Mouse (Mus musculus) ES-E14 (cell line): ENCODE results near the gene Jsrp1.

ENCODE experiments used
- CHD2 ChIP-seq: IDR thresholded peaks from 2 replicates; pipeline ENCODE4 v1.6.1; 2014; ENCODE audit warnings: mild to moderate bottlenecking, low read depth, low read length, inconsistent platforms
- ZNF384 ChIP-seq: IDR thresholded peaks from 2 replicates; pipeline ENCODE4 v1.6.1; 2012; ENCODE audit warnings: low read depth, low read length, inconsistent platforms

DNA sequence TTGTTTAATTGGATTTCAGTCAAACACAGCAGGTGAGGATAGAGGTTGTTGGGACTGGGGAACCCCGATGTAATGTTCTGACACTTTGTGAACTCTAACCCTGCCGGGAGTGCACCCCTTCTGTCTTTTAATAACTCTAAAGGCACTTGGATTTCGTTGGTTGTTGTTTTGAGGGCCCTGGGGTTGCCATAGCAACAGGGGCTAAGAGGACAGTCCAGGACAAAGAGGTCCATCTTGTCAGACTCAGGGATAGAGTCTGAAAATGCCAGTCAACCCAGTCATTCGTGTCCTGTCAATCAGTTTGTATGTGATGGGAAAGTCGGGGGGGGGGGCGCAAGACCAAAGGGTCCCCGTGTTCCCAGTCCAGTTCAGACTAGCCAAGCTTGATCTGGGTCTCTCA lies 19.5 kb upstream of the Jsrp1 start:
- no peak for TF ChIP-seq ZNF384
- no peak for TF ChIP-seq CHD2
